Comparison of ENCODE assay signal across 8 mouse cellular contexts in genomic region chr7:126862147-126862784, GRCm38 (mm10). TPM values are rescaled to one million over a fixed set of nuclear protein-coding genes. Genes with fewer than 3 reads are reported as not detected.
DNase-seq lines count a peak whose midpoint lies in the region; ATAC-seq and TF ChIP-seq lines count a peak whose summit lies in the region.

Gene Ino80e, minus strand, starts transcription at chr7:126862377.

- peak within 1 kb of the TSS; percentile 84 for H3K4me2 ChIP-seq in hindbrain, embryonic 14.5 days (replicated peaks)

- CTCF ChIA-PET in Patski (lab: Charles Lee) = interaction anchor here (1.3 kb wide), 1 partner anchor 9 kb away, joined by 4 read pairs; no protein-coding TSS in a partner anchor

- H3K9ac ChIP-seq in hindbrain, embryonic 14.5 days = peak within 1 kb of the TSS; percentile 59

- POLR2A ChIA-PET in Patski (lab: Charles Lee) = interaction anchor here (0.8 to 2.2 kb wide), 3 partner anchors 22 to 69 kb away, joined by 3 to 8 read pairs (median 3); partner anchors contain the start of genes Fam57b and Taok2

- WGBS in hindbrain, embryonic 14.5 days = under 1% methylated on average over 41 of the region's 41 CpGs

- peak within 1 kb of the TSS; percentile 89 for H3K27ac ChIP-seq in hindbrain, embryonic 14.5 days

- H3K4me3 ChIP-seq in hindbrain, embryonic 14.5 days (replicated peaks; ENCODE audit: low read length) = peak within 1 kb of the TSS; percentile 50

- in situ Hi-C loops in Patski (cut with MboI; ENCODE audit: low pct_unique_long_range_greater_than_20kb) = no loop called here

- peaks cover 50% of the 10 kb centered on the region for H3K36me3 ChIP-seq in hindbrain, embryonic 14.5 days (replicated peaks; ENCODE audit: control insufficient read depth, insufficient read depth)

- TF ChIP-seq CTCF in Patski (IDR thresholded peaks at IDR 0.05) = no peak

- ATAC-seq in Patski = peak; percentile 33
- ATAC-seq in hindbrain, embryonic 14.5 days (ENCODE audit: low FRiP score) = peak; percentile 58

- no peaks in the 10 kb centered on the region for H3K27me3 ChIP-seq in Patski
- H3K27me3 ChIP-seq in hindbrain, embryonic 14.5 days (ENCODE audit: control insufficient read depth, insufficient read depth, low read length) = no peaks in the 10 kb centered on the region

- DNase-seq in Patski (ENCODE audit: low read depth, low spot score) = peak; percentile 59
- peak; percentile 97 to 98 for DNase-seq in cerebellum, postnatal 14 days
- peak; percentile 92 to 94 for DNase-seq in frontal cortex, postnatal 25 days (ENCODE audit: low spot score in 2 of 2)
- peak; percentile 99 for DNase-seq in hindbrain, embryonic 14.5 days (ENCODE audit: low spot score)
- DNase-seq in layer of hippocampus, postnatal 36 days = peak; percentile 92
- DNase-seq in lung, postnatal 36 days = peak; percentile 97
- DNase-seq in retina, postnatal 1 day = peak; percentile 97
- peak; percentile 88 for DNase-seq in urinary bladder, adult 18-20 months (ENCODE audit: low spot score in 2 of 2)

- H3K9me3 ChIP-seq in hindbrain, embryonic 14.5 days (ENCODE audit: control insufficient read depth, low read length) = no peaks in the 10 kb centered on the region

- H3K4me1 ChIP-seq in hindbrain, embryonic 14.5 days (replicated peaks; ENCODE audit: control insufficient read depth, insufficient read depth, low read length) = peaks cover 24% of the 10 kb centered on the region

RNA-seq across cellular contexts. Expression of gene Ino80e, which starts in this region (rescaled TPM):
- polyA plus RNA-seq in Patski (2021) = 67.7 TPM
- polyA plus RNA-seq in hindbrain, embryonic 14.5 days (2014; fragmentation: Nextera tagmentation; extraction: Ambion mirVana) = 93.7 and 95.3 TPM in 2 replicates
- 10 to 100 TPM; 53.5 to 56.0 TPM for total RNA-seq in layer of hippocampus, postnatal 36 days (2021)

Comparison
In these comparisons a context has a peak if more than half of its experiments do, and no peak if none do; other contexts are left out.
1. Peak in every context shown above with its lines: DNase-seq, ATAC-seq, H3K4me3 ChIP-seq and H3K27ac ChIP-seq.